Mouse (Mus musculus) heart, adult 2 months (tissue): ENCODE measurements around the gene Gm884.

Experiments used
- CTCF ChIP-seq: fragments of 200-600 bp; IDR thresholded peaks from 2 replicates; pipeline ENCODE4 v1.8.1; 2022; ENCODE audit warnings: antibody characterized with exemption, mild to moderate bottlenecking, moderate library complexity
- POLR2A ChIP-seq: fragments of 200-500 bp; IDR thresholded peaks from 2 replicates; pipeline ENCODE4 v1.6.1; 2011; ENCODE audit warnings: mild to moderate bottlenecking, low read depth, low read length, control low read depth; ENCODE audit not compliant: insufficient read depth

DNA sequence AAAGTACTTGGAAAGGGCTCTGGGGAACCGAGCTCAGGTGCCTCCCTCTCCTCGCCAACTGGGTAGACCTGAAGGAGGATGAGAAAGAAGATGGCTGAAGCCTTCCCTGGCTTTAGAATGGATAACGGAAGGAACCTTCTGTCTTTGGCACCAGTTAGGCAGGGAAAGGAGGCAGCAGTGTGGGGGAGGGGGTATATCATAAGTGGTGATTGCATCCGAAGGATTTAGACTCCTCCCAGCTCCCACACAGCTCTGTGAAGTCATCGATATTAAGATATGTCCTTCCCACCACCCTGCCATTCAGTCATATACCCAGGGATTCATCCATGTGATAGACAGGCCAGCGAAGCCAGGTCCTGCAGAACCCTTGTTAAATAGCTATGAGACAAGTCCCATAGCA lies 30.5 kb upstream of the Gm884 start:
- TF ChIP-seq POLR2A (no peak), CTCF (no peak)
